Mouse (Mus musculus) brain, adult 2 months (tissue): ENCODE results near the gene Fam98b.

ENCODE experiments used
- DNase-seq: peaks from one replicate; pipeline ENCODE4 v3.0.0; 2011; ENCODE audit warnings: low read depth, low spot score

Fam98b gene

DNA sequence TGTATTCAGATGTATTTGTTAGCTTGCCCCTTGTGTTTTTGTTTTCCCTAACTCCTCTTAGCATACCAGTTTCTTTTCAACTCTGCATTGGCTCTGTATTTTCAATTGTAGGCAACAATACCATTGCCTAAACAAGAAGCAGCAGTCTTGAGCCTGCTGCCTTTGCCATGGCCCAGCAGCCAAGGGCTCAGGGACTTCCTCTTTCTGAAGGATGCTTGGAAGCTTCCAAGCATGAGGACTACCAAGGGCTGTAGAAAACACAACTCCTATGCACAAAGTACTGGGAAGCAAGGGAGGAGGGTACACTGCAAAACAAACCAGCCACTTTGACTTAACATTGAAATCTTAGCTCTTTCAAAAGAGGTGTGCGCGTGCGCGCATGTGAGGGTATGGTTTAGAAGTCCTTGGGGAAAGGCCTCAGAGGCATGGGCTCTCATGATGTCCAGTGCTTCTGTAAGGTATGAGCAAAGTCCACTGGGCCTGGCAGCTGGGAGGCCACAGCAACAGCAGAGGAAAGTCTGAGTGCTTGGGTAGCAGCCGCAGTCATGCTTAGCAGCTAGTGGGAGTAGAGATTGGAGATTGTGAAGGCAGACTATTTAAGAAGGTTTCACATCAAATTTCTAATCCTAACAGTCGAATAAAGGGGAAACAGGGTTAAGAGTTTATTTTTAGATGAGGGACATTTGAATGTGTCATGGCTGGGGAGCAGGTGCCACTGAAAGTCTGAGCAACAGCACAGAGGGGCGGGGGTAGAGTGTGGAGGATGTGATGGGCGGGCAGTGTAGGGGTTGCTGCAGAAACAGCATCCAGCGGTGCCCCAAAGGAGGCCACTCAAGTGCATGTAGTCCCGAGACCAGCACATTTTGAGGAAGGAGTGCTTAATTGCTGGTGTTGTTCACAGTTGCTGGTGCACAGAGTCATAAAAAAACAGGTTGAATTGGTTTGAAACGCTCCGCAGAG lies 54.1 kb downstream of the Fam98b start:
- DNase-seq: peak; percentile 49

DNA sequence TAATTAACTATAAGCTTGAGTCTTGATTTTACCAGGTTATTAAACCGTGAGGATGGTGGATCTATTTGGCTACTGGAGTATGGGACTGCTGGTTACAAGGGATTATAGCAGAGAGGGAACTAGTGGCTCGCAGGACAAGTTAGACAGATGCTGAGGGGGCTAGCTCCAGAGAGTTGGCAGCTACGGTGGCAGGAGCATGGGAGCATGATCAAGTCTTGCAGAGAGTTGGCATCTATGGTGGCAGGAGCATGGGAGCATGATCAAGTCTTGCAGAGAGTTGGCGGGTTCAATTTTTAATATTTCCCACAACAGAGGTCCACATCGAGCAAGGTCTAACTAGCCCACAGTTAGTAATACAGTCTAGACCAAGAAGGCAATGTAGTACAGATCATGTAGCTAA lies 55.4 kb downstream of the Fam98b start:
- peak; percentile 53 for DNase-seq

DNA sequence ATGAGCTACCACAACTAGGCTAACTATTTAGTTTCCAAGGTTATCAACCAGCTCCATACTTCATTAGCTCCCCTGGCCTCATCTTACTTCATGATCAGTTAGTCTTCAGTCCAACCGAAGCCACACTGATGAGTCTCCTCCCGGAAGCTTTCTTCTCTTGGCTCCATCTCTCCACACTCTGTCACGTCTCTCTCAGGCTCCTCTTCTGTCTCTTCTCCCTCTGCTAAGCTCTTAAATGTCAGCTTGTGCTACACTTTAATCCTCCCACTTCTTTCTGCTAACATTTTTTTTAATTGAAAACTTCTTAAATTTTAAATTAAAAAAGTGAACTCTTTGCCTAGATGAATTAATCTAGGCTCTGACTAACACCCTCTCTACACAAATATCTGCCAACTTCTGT lies 58.4 kb downstream of the Fam98b start:
- peak; percentile 82 for DNase-seq

- DNase-seq: peak; percentile 36
These were observed 59.5 kb downstream of the Fam98b start for GRCm38 (mm10) chr2:117309046-117309445.

GRCm38 (mm10) chr2:117311349-117311748 lies 61.8 kb downstream of the Fam98b start:
- no peak for DNase-seq

DNA sequence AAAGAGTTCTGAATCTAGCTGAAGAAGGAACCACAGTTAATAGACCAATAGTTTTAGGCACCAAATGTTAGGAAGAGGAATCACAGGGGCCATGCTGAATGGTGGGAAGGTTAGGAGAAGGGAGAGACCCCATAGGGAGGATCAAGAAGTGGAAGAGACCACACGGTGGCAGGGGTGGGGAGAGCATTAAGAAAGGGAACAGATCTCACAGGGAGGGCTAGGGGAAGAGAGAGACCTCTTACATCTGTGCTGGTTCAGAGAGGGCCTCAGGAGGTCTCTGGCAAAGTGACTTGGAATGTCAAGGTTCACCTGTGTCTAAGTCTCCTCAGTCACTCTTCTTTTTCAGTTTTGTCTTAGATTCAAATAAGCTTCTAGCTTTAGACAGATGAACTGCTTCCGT lies 62.5 kb downstream of the Fam98b start:
- DNase-seq: no peak

DNA sequence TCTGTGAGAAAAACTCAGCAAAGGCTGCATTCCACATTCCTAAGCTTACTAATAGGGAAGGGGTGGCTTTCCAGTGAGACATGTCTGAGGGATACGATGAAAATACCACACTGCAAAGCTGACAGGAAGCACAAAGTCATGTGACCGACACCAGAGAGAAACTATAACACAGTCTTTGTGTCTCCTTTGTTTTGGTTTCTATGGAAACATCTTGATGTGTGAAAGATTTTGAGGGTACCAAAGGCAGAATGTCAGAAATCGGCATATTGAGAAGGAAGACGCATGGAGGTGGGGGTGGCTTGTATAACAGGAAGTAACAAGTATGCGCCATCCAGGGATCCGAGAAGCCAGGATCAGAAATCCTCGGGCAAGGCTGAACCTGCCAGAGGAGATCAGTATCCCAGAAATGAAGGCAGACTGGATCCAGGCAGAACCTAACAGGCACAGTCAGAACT lies 62.9 kb downstream of the Fam98b start:
- DNase-seq: peak; percentile 71

DNA sequence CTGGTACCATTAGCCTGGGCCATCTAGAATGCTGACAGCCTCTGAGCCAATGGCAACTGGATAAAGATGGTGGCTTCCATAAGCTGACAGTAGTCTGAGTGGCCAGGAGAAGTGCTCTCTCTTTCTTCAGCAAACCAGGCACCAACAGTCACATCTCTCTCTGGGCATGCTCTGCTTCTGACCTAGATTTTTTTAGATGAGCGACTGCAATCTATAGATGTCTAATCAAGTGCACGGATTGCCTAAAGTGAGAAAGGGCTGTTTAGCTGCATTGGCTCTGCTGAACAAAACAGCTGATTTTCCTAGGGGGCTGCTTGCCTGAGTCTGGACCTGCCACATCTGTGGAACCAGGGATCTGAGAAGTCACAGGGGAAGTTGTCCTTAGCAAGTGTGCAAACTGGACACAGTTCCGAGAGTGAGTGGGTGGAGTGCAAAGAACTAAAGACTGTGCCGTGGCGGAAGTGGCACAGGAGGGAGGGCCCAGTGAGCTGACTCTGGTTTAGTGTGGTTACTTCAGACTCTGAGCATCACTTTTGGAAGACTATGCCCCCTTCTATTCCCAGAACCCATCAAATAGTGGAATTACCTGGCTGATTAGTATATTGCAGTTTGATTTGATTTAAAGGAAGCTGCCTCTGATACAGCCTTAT lies 64.2 kb downstream of the Fam98b start:
- DNase-seq: no peak

GRCm38 (mm10) chr2:117318991-117319390 lies 69.5 kb downstream of the Fam98b start:
- DNase-seq: peak; percentile 78
